Mouse (Mus musculus) frontal cortex, postnatal 25 days (tissue): ENCODE measurements around the gene Tcerg1l.

Experiments used
- DNase-seq, 2 experiments: peaks; one replicate each; pipeline ENCODE4 v3.0.0; 2022; ENCODE audit warnings: low spot score in 2 of 2

Tcerg1l gene

DNA sequence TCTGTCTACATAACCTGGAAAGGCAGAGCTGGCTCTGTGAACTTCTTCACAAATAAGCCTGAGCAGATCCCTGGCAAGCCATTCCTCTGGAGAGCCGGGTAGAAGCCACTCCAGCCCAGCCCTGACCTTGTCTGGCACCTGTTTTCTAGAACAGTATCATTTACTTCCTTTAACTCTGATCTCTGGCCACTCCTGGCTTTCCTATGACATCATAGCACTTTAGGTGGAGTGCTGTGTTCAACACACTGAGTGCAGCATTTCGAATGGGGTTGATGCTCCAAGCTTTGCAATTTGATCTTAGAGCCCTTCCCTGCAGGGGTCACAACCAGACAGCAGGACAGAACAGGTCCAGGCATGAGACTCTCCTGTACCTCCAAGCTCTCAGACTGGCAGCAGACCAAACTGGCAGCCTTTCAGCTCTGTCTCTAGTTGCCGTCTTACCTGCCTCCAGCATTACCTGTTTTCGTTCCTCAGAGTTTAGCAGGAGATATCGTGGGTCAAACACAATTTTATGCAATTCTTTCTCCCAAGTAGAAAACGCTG, 179.9 kb downstream of the Tcerg1l start:
- DNase-seq: no peak

DNA sequence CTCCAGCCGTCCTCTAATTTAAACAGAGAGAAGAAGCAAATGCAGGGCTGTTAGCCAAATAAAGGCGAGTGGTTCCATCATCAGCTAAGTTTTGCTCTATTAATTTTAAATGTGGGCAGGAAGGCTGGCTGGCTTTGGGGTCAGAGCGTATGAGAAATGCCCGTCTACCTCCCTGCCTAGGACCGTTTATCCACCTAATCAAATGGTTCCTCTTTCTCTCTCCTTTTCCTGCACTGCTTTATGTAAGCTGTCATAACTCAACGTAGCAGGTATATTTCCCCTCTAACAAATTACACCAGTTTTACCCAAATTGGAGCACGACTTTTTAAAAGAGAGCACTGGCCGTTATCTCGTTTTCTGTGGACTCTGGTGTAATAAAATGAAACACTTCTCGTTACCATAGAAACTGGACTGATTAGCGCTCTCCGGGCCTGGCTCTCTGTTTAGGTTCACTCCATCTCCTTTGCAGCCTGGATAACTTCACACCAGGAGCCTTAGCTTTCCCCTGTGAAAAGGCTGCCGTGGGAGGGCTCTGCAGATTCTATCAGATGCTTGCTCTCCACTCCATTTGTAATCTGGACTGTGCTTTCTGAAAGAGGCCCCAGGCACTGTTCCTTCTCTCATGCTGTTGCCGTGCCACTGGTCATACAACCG, 182.2 kb downstream of the Tcerg1l start:
- no peak for DNase-seq

DNA sequence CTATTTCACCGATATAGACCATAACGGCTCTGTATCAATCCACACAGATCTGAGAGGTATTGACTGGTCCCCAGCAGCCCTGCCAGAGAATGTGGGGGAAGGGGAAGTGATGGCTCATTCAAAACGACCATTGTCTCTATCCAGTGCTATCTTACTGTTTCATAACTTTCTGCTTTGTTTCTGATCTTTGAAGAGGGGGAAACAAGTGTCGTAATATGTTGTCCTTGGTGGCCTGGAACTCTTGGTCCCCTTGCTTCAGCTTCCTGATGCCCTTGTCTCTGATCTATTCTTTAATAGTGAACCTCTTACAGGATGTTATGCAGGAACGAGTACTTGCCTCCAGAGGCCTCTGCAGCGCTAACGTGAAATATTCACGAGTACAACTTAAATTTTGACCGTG, 182.8 kb downstream of the Tcerg1l start:
- no peak for DNase-seq

DNA sequence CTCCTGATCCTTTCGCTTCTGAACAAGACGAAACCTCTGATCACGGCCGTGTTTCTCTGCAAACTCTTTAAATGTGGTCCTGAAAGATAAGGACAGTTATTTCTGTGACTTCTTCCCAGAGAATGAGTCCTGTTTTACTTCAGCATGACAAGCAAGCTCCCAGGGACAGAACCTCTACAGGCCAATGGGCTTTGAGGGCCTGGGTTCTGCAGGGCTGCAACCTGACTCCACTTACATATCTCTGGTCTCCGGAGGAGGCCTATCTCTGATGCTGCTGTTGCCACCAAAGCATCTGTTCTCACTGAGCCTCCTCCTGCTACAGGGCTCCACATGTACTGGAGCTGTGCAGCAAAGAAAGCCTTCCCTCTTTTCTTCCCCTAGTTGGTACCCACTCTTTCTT, 187.8 kb downstream of the Tcerg1l start:
- no peak for DNase-seq

DNA sequence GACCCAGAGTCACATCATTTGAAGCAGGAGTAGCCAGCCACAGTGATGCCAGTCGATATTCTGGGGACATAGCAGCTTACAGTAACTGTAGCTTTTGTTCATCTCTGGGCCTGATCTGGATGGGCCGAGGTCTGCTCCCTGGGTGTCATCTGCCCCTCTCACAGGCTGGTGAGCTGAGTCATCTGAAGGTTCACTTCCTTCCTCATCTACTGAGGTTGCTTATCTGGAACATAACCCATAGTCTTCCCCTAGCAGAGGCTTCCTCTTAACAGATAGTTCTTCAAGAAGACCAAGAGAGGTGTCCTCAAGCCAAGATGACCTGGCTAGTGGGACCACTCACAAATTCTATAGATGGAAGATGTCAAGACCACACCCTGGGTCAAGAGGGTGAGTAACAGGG, 192.4 kb downstream of the Tcerg1l start:
- DNase-seq: no peak

DNA sequence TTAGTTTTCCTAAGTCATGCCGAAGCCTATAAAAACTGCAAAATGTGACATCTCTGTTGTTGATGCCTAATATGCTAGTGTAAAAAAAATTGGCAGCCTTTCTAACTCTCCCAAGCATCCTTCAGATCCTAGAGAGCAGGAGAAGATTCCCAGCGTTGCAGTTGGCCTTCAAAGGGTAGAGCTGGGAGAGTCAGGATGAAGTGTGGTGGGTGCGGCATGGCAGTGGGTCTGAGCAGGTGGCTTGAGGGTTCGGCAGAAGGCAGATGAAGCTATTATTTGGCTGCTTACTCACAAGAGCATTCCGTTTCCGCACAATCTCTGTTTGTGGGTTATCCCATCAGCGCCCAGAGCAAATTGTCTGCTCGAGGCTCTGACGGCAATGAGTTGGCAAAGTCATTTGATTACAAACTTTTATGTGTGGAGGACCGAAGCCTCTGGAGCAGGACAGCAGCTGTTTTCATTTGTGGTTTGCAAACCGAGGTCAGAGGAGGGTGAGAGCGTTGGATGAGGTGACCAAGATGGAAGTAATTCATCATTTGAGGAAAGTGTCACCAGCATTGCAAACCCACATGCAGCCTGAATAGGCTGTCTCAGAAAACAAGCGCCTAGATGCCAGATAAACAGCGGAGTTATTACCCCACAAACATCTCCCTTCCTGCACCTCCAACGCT, 195.2 kb downstream of the Tcerg1l start:
- DNase-seq: no peak

DNA sequence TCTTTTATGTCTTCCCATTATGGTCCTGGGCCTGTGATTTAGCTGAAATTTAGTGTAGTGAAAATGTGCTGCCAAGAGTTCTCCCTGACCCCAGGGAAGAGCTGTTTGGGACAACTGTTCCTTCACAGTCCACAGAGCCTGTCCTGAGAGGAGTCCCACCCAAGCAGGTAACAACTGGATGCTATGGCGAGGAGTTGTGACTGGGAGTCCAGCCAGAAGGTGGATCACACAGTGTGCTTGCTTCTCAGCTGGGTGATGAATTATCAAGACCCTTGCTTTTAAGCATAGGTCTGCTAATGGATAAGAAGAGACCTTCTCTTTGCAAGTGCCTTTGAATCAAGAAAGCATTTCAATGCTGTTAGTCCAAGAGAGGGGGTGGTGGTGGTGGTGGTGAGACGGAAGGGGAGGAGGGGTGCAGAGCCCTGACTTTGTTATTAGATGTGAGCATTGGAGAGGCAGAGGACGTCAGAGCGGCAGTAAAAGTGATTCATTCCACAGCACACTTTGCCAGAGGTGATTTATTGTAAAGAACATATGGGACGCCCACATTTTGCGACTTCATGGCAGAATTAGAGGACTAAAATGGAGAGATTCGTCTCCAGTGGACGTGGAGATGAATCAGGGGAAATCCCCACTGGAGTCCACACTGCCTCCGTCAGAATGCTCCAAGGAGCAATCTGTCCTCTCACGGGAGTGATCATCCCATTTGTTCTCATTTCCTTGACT, 198.0 kb downstream of the Tcerg1l start:
- peak in 1 of 2 experiments; percentile 6 for DNase-seq

DNA sequence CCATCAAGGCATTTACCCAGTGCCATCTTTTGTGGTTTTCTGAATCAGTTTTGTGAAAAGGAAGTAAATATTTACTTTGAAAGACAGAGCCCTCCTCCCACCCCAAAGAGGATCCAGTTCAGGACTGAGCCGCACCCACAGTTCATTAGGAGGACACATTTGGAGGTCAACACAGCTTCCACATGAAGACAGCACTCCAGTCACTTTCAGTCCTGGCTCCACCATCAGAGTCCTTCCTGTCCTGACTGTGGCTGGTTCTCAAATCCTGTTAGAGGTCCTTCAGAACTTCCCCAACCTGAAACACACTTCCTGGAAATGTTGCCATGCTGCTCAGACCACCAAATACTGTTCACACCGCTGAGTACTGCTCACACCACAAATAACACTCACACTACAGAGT, 201.4 kb downstream of the Tcerg1l start:
- DNase-seq: no peak

DNA sequence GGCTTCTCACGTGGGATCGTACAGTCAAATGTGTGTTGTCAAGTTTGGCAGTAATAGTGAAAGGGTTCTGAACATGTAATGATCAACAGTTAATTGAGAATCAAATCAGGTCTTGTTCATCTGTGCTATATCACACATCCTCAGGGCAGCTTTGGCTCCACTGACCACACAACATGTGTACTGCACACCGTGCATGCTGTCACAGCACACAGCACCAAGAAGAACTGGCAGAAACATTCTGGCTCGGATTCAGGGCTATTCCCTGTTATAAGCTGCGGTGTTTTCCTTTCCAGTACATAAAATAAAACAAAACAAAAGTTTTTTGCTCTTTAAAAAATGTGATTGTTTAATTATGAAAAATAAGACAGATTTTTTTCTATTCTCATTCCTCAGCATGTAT, 213.3 kb downstream of the Tcerg1l start:
- no peak for DNase-seq

DNA sequence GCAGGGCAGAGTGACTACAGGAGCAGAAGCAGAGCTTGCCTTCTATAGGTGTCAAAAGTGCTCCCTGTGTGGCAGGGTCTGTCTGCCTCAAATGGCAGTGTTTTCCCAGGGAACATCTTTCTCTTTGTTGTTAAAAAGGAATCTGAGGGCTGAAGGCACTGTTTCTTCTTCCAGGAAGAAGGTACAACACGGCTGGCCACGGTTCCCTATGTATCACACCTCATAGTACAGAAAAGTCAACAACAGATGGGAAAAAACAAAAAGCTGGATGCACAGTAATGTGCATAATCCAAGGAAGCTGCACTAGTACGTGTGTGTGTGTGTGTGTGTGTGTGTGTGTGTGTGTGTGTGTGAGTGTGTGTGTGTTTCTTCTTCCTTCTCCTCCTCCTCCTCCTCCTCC, 215.3 kb downstream of the Tcerg1l start:
- DNase-seq: no peak

DNA sequence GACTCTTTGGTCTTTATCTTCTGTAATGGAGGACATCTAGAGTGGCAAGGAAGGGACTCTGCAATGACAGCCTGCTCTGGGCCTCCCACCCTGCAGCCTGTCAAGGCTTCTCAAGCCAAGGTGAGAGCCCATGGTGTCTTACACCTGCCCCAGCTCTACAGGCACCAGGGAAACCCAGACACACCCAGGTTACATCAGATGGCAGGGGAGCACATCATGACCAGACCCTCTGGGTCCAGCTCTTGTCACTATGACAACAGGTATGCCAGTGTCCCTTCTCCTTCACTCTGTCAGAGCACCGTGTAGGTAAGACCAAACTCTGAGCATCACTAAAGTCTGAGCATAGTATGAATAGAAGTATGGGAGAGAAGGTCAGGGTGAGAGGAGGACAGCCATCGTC, 218.9 kb downstream of the Tcerg1l start:
- no peak for DNase-seq

DNA sequence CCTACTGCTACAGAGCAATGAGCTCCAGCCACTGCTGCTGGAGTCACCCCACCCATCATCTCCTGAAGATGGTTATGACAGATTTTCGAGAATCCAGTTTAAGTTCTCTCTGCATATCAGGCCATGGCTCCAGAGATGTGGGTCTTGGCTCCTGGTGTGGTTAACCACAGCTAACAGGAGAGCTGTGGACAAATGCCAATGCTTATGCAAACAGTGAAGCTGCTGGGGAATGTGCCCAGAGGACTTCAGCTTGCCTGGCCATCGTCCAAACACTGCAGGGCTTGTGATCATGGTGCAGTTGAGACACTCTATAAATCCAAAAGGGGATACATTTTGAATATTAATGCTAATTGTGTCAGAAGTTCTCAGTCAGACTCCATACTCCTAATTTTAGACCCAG, 221.5 kb downstream of the Tcerg1l start:
- DNase-seq: no peak

DNA sequence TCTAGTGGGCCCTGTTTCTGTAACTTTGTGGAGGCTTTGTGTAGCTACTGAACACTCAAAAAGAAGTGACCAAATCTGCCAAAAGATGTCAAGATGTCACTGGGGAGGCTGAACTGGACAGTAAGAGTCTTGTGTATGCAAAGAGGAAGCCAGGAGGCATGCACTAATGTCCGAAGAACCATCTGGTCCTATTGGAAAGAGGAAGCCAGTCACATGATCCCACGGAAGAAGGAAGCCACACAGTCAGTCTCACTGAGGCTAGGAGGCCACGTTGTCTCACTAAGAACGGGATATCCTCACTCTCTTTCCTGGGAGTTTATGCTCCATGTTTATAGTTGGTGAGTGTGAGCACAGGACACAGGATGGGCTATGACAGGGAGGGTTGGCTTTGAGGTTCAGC, 227.1 kb downstream of the Tcerg1l start:
- DNase-seq: no peak
